Mouse (Mus musculus) E14TG2a.4 (cell line): ENCODE results near the gene Manbal.

Experiments used
- CTCF ChIP-seq: conservative IDR thresholded peaks from 2 replicates; pipeline ENCODE4 v1.5.1; 2014; ENCODE audit warnings: low read length
- NANOG ChIP-seq: IDR thresholded peaks from 2 replicates; pipeline ENCODE4 v1.6.1; 2014; ENCODE audit warnings: borderline replicate concordance, low read length, mixed read lengths
- POU5F1 ChIP-seq: IDR thresholded peaks from 2 replicates; pipeline ENCODE4 v1.6.1; 2014; ENCODE audit warnings: low read length, borderline replicate concordance

GRCm38 (mm10) chr2:157367184-157367893 lies at the start of gene Manbal:
- TF ChIP-seq CTCF: no peak
- TF ChIP-seq POU5F1: no peak
- TF ChIP-seq NANOG: no peak
